Mouse (Mus musculus) olfactory bulb, adult 2 months (tissue): ENCODE measurements around the gene Slc7a5.

Experiments
- CTCF ChIP-seq: fragments of 200-500 bp; IDR thresholded peaks from 2 replicates; pipeline ENCODE4 v1.5.1; 2012; ENCODE audit warnings: low read depth, mild to moderate bottlenecking, low read length, moderate library complexity; ENCODE audit not compliant: insufficient read depth
- POLR2A ChIP-seq: fragments of 200-500 bp; IDR thresholded peaks from 2 replicates; pipeline ENCODE4 v1.6.1; 2012; ENCODE audit warnings: mild to moderate bottlenecking, low read depth, low read length, moderate library complexity; ENCODE audit not compliant: insufficient read depth

GRCm38 (mm10) chr8:121889317-121889716, 18.2 kb downstream of the Slc7a5 start:
- TF ChIP-seq CTCF (no peak), POLR2A (no peak)
